In the genomic region with DNA sequence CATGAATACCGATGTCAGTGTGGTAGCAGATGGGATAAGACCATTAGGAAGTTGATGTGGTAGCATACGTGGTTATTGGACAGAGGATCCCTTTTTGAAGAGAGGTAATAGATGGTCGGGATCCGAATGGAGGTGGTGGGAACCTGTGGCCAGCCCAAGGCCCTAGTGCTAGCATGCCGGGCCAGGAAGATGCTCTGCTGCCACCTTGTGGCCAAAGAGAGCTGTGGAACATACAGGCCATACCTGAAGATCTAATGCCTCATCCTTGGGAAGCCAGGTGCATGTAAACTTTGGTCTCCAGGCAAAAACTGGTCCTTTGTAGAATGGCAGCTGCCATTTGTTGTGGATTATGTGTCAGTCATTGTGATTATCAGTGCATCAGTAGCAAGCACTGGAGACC, we compare ENCODE assay signal across 8 mouse cellular contexts. TPM values are rescaled to one million over a fixed set of nuclear protein-coding genes. Genes with fewer than 3 reads are reported as not detected.
A peak's percentile ranks its signal among the peaks of the same experiment; 100 is the strongest.
DNase-seq lines count a peak whose midpoint lies in the region; ATAC-seq and TF ChIP-seq lines count a peak whose summit lies in the region.

No protein-coding gene starts in this region.

- H3K27ac ChIP-seq in heart, adult 2 months = no peak overlapping the region

- intact Hi-C loops in heart, adult 2 months (cut with DNase I) = loop anchor here (1.0 to 5.0 kb wide), 5 partner anchors 16 to 303 kb away; no protein-coding TSS in a partner anchor

- peak; percentile 64 for ATAC-seq in activated CD4-positive, CD25-positive, alpha-beta regulatory T cell, adult 4 months

- TF ChIP-seq CTCF in heart, adult 2 months (IDR thresholded peaks at IDR 0.05) = no peak; the same call in none of the 2 replicates

- DNase-seq in CD4-positive, CD25-positive, alpha-beta regulatory T cell, adult 2 months (ENCODE audit: low read depth, low spot score) = peak; percentile 90
- DNase-seq in embryo, embryonic 10 days (ENCODE audit: low spot score) = peak; percentile 91
- DNase-seq in heart, adult 2 months = peak; percentile 77 to 80
- DNase-seq in kidney, postnatal 10 days = peak; percentile 90
- DNase-seq in lung, postnatal 10 days = peak; percentile 83
- peak; percentile 85 for DNase-seq in retina, postnatal 1 day
- peak; percentile 89 for DNase-seq in thymus, postnatal 4 days

- no peak for TF ChIP-seq POLR2A in heart, adult 2 months (IDR thresholded peaks at IDR 0.05; ENCODE audit: insufficient read depth, low read depth, low read length)

- no peaks in the 10 kb centered on the region for H3K36me3 ChIP-seq in heart, adult 2 months (ENCODE audit: control insufficient read depth, insufficient read depth, low read length)

- peak; percentile 90 for TF ChIP-seq EP300 in heart, adult 2 months (IDR thresholded peaks at IDR 0.05; ENCODE audit: insufficient read depth, low read depth, low read length)

- no peak overlapping the region for H3K9ac ChIP-seq in heart, adult 2 months (ENCODE audit: low read depth, low read length)

- H3K27me3 ChIP-seq in heart, adult 2 months (ENCODE audit: control insufficient read depth, insufficient read depth, low read length) = no peaks in the 10 kb centered on the region

- H3K4me3 ChIP-seq in heart, adult 2 months = no peak overlapping the region

- H3K4me1 ChIP-seq in heart, adult 2 months (ENCODE audit: control insufficient read depth, insufficient read depth, low read length) = peaks cover 3% of the 10 kb centered on the region

- peaks cover 4% of the 10 kb centered on the region for H3K79me2 ChIP-seq in heart, adult 2 months (replicated peaks; ENCODE audit: control insufficient read depth, insufficient read depth, low read length)

- WGBS in heart, adult 2 months = 13% methylated on average over 5 of the region's 5 CpGs

RNA-seq across cellular contexts. Expression of gene Agap3, which starts 18.6 kb away (rescaled TPM):
- polyA plus RNA-seq in activated CD4-positive, CD25-positive, alpha-beta regulatory T cell, adult 4 months (2017; shearing (Covaris generic)) = 1 to 10 TPM; 3.9 to 6.0 TPM
- total RNA-seq in heart, adult 2 months (2021) = 100 to 1,000 TPM in 1 of 2 experiments, 10 to 100 TPM in 1; 88.4 to 103 TPM
- polyA plus RNA-seq in heart, adult 2 months (2012; rRNA removed) = 78.1 and 102 TPM in 2 replicates

RNA-seq across cellular contexts. Expression of gene Tmub1, which starts 22.9 kb away (rescaled TPM):
- polyA plus RNA-seq in activated CD4-positive, CD25-positive, alpha-beta regulatory T cell, adult 4 months (2017; shearing (Covaris generic)) = 10 to 100 TPM; 51.1 to 65.5 TPM
- total RNA-seq in heart, adult 2 months (2021) = 10 to 100 TPM; 10.4 to 13.9 TPM
- polyA plus RNA-seq in heart, adult 2 months (2012; rRNA removed) = 28.5 and 34.0 TPM in 2 replicates

RNA-seq across cellular contexts. Expression of gene Fastk, which starts 25.5 kb away (rescaled TPM):
- 10 to 100 TPM; 34.9 to 49.5 TPM for polyA plus RNA-seq in activated CD4-positive, CD25-positive, alpha-beta regulatory T cell, adult 4 months (2017; shearing (Covaris generic))
- total RNA-seq in heart, adult 2 months (2021) = 100 to 1,000 TPM; 287 to 328 TPM
- polyA plus RNA-seq in heart, adult 2 months (2012; rRNA removed) = 609 and 613 TPM in 2 replicates

RNA-seq across cellular contexts. Expression of gene Slc4a2, which starts 47.0 kb away (rescaled TPM):
- 10 to 100 TPM; 12.2 to 13.3 TPM for polyA plus RNA-seq in activated CD4-positive, CD25-positive, alpha-beta regulatory T cell, adult 4 months (2017; shearing (Covaris generic))
- total RNA-seq in heart, adult 2 months (2021) = 10 to 100 TPM; 22.4 to 25.9 TPM
- polyA plus RNA-seq in heart, adult 2 months (2012; rRNA removed) = 37.9 and 41.2 TPM in 2 replicates

RNA-seq across cellular contexts. Expression of gene Cdk5, which starts 47.3 kb away (rescaled TPM):
- 10 to 100 TPM; 54.8 to 58.3 TPM for polyA plus RNA-seq in activated CD4-positive, CD25-positive, alpha-beta regulatory T cell, adult 4 months (2017; shearing (Covaris generic))
- total RNA-seq in heart, adult 2 months (2021) = 10 to 100 TPM; 19.9 to 21.7 TPM
- 42.7 and 51.8 TPM in 2 replicates for polyA plus RNA-seq in heart, adult 2 months (2012; rRNA removed)

Comparison
In these comparisons a context has a peak if more than half of its experiments do, and no peak if none do; other contexts are left out.
1. RNA of gene Agap3, which starts 18.6 kb away (polyA plus RNA-seq): 78.1 to 102 TPM in heart, adult 2 months; 3.9 to 6.0 TPM in activated CD4-positive, CD25-positive, alpha-beta regulatory T cell, adult 4 months; every median in the first group is over 10 times any median in the second.
2. RNA of gene Fastk, which starts 25.5 kb away (polyA plus RNA-seq): 609 to 613 TPM in heart, adult 2 months; 34.9 to 49.5 TPM in activated CD4-positive, CD25-positive, alpha-beta regulatory T cell, adult 4 months; every median in the first group is over 10 times any median in the second.
3. Peak in every context shown above with its lines, with median percentiles within 50 percentile points of each other: DNase-seq.